Mouse (Mus musculus) gonadal fat pad, adult 2 months (tissue): Measurements from ENCODE around the gene Snx9. TPM values are rescaled to one million over a fixed set of nuclear protein-coding genes. Genes with fewer than 3 reads are reported as not detected.

Source experiments
- DNase-seq: peaks from one replicate; pipeline ENCODE4 v3.0.0-alpha.2; 2012; ENCODE audit warnings: low read depth
- polyA plus RNA-seq: library from polyadenylated mRNA; depleted of rRNA; stranded (reverse); fragments of >200 nt; gene quantifications from 2 replicates; pipeline ENCODE4 v1.2.3, GENCODE M21; 2012

Snx9 gene
- polyA plus RNA-seq, 1 experiment, result 42.3 TPM

GRCm38 (mm10) chr17:5878878-5879277 is 37.7 kb downstream of the Snx9 start:
- DNase-seq, result no peak

GRCm38 (mm10) chr17:5885474-5885873 is 44.3 kb downstream of the Snx9 start:
- no peak for DNase-seq

- no peak for DNase-seq
Observed at GRCm38 (mm10) chr17:5886181-5886810, 45.2 kb downstream of the Snx9 start.

GRCm38 (mm10) chr17:5886943-5887800 is 46.0 kb downstream of the Snx9 start:
- no peak for DNase-seq

GRCm38 (mm10) chr17:5890429-5890828 is 49.3 kb downstream of the Snx9 start:
- DNase-seq, result no peak

GRCm38 (mm10) chr17:5891933-5892683 is 51.0 kb downstream of the Snx9 start:
- DNase-seq, result no peak

- DNase-seq, result no peak
Observed at GRCm38 (mm10) chr17:5893092-5893491, 52.0 kb downstream of the Snx9 start.

GRCm38 (mm10) chr17:5893574-5894148 is 52.5 kb downstream of the Snx9 start:
- DNase-seq, result no peak

GRCm38 (mm10) chr17:5896066-5896465 is 54.9 kb downstream of the Snx9 start:
- no peak for DNase-seq

GRCm38 (mm10) chr17:5896607-5897006 is 55.5 kb downstream of the Snx9 start:
- no peak for DNase-seq

- no peak for DNase-seq
Observed at GRCm38 (mm10) chr17:5897326-5898200, 56.4 kb downstream of the Snx9 start.

GRCm38 (mm10) chr17:5899251-5899650 is 58.1 kb downstream of the Snx9 start:
- no peak for DNase-seq

GRCm38 (mm10) chr17:5901381-5901780 is 60.3 kb downstream of the Snx9 start:
- no peak for DNase-seq

GRCm38 (mm10) chr17:5903630-5904301 is 62.6 kb downstream of the Snx9 start:
- no peak for DNase-seq

- DNase-seq, result no peak
Observed at GRCm38 (mm10) chr17:5909681-5910080, 68.6 kb downstream of the Snx9 start.

- DNase-seq, result no peak
Observed at GRCm38 (mm10) chr17:5911591-5911990, 70.5 kb downstream of the Snx9 start.

GRCm38 (mm10) chr17:5912797-5913196 is 71.7 kb downstream of the Snx9 start:
- no peak for DNase-seq

- no peak for DNase-seq
Observed at GRCm38 (mm10) chr17:5914217-5914616, 73.1 kb downstream of the Snx9 start.

GRCm38 (mm10) chr17:5921954-5922353 is 80.8 kb downstream of the Snx9 start:
- DNase-seq, result no peak

GRCm38 (mm10) chr17:5923281-5923680 is 82.2 kb downstream of the Snx9 start:
- no peak for DNase-seq

GRCm38 (mm10) chr17:5924238-5924637 is 83.1 kb downstream of the Snx9 start:
- DNase-seq, result no peak
